Mouse (Mus musculus) cerebellum, adult 2 months (tissue): ENCODE measurements around the gene Bcl2l10.
A peak's percentile ranks its signal among the peaks of the same experiment; 100 is the strongest.

Experiments
- CTCF ChIP-seq: fragments of 200-500 bp; IDR thresholded peaks from 2 replicates; pipeline ENCODE4 v1.5.1; 2011; ENCODE audit warnings: low read depth, mild to moderate bottlenecking, control low read depth, low read length, moderate library complexity, borderline replicate concordance; ENCODE audit not compliant: insufficient read depth
- POLR2A ChIP-seq: fragments of 200-500 bp; IDR thresholded peaks from 2 replicates; pipeline ENCODE4 v1.6.1; 2011; ENCODE audit warnings: low read length, control low read depth, borderline replicate concordance; ENCODE audit not compliant: insufficient read depth

- TF ChIP-seq POLR2A (no peak), CTCF (peak; percentile 47; the same call in 1 of the 2 replicates)
These were observed 48.2 kb upstream of the Bcl2l10 start for GRCm38 (mm10) chr9:75299342-75299741.
